2 mouse cellular contexts compared by ENCODE assay signal in genomic region chr8:110856073-110856472, GRCm38 (mm10). TPM values are rescaled to one million over a fixed set of nuclear protein-coding genes. Genes with fewer than 3 reads are reported as not detected.
"Had no signal": no experiment of that assay in that cellular context is flagged by ENCODE, and none has a peak within 500 bp of the region (broad histone marks: within the 10 kb centered on the region; RNA-seq: fewer than 3 reads in every experiment).

No protein-coding gene starts in this region.

RNA-seq across cellular contexts. Expression of gene Il34, which starts 50.3 kb away (rescaled TPM):
- total RNA-seq: hematopoietic stem cell, adult 5-6 weeks had no signal
- polyA plus RNA-seq: inflammation-experienced regulatory T-cells, adult 6 months had no signal
